Mouse (Mus musculus): ENCODE data around the gene Hist1h2bn.
"Not testable (repeated sequence)": the region's sequence is repeated elsewhere in the genome, so short reads cannot be mapped to it uniquely, and the experiment has no call there.

Hist1h2bn gene

GRCm38 (mm10) chr13:21782361-21783254 lies 28.7 kb downstream of the Hist1h2bn start:
- not testable (repeated sequence) for DNase-seq

- peak; percentile 52 to 65 for DNase-seq
These were observed 29.3 kb downstream of the Hist1h2bn start, which contains the start of gene Hist1h3i for GRCm38 (mm10) chr13:21783255-21783617. Hist1h3i (minus strand) TSS chr13:21783370.

- peak in 1 of 2 experiments; percentile 13 for DNase-seq
These were observed 29.8 kb downstream of the Hist1h2bn start for GRCm38 (mm10) chr13:21783734-21784161.

GRCm38 (mm10) chr13:21784311-21784710 lies 30.4 kb downstream of the Hist1h2bn start:
- DNase-seq: no peak

GRCm38 (mm10) chr13:21786189-21786898 lies 32.4 kb downstream of the Hist1h2bn start:
- no peak for DNase-seq

- DNase-seq: peak; percentile 88 to 90
These were observed 33.1 kb downstream of the Hist1h2bn start, which contains the start of the genes Hist1h2an and Hist1h2bp for GRCm38 (mm10) chr13:21786899-21787629. Hist1h2an (minus strand) TSS chr13:21787218. Hist1h2bp (plus strand) TSS chr13:21787461.

- no peak for DNase-seq
These were observed 34.1 kb downstream of the Hist1h2bn start for GRCm38 (mm10) chr13:21787760-21788593.

- no peak for DNase-seq
These were observed 36.0 kb downstream of the Hist1h2bn start for GRCm38 (mm10) chr13:21789925-21790324.

GRCm38 (mm10) chr13:21790601-21791283 lies 36.8 kb downstream of the Hist1h2bn start:
- DNase-seq: no peak

- DNase-seq: no peak
These were observed 41.7 kb downstream of the Hist1h2bn start for GRCm38 (mm10) chr13:21795584-21795983.

- DNase-seq: not testable (repeated sequence)
These were observed 43.2 kb downstream of the Hist1h2bn start for GRCm38 (mm10) chr13:21797163-21797562.

- DNase-seq: not testable (repeated sequence)
These were observed 49.1 kb downstream of the Hist1h2bn start for GRCm38 (mm10) chr13:21803058-21803457.

Data from kidney, postnatal 25 days (tissue).